Mouse (Mus musculus): ENCODE measurements at regions not wholly inside any gene's neighbourhood (a gene's known extent, or its start where the extent isn't known, plus 50 kb on each side); places are given as distances from the start of the nearest gene placed in this dataset.

DNA sequence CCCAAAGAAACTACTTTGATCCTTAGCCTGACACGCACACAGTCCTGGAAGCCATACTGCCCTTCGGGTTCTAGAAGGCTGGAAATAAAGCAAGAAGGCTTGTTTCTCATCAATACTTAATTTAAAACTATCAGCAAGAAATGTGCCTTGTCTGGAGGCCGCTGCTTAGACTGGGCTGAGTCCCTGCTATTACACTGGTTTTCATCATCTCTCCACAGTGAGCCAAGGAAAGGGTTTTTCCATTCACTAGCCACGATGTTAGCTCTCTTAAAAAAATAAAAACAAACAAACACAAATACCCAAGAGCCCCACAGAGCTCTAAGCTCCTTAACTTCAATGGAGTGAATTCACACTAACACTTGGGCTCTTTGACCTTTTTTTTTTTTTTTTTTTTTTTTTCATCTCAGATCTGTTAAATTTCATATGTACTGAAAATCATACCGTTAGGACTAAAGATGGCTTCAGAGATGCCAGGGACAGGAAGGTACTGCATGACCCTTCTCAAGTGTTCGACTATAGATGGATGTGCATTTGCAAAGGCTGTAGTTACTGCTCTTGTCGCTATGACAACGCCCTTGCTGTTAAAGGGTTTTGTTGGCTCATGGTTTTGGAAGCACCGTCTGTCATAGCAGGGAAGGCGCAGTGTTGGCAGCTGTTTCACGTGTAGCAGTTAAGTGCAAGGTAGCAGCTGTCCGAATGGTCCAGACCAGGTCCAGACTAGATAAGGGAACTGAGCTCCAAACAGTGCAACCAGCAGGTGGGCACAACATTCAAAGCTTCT lies 98.1 kb upstream of the Klf14 start:
- 73% methylated on average over 12 of the region's 12 CpGs for WGBS
- Histone ChIP-seq H3K4me1 (ENCODE audit: control insufficient read depth, insufficient read depth, low read length) (no peaks in the 10 kb centered on the region), H3K4me3 (replicated peaks; ENCODE audit: extremely low read depth, low read depth, low read length) (no peak overlapping the region)
- no peak for TF ChIP-seq CTCF (IDR thresholded peaks at IDR 0.05; ENCODE audit: insufficient read depth, low read length)
- TF ChIP-seq POLR2A (IDR thresholded peaks at IDR 0.05; ENCODE audit: borderline replicate concordance, extremely low read depth, low read depth, low read length): no peak
- no peak for DNase-seq

DNA sequence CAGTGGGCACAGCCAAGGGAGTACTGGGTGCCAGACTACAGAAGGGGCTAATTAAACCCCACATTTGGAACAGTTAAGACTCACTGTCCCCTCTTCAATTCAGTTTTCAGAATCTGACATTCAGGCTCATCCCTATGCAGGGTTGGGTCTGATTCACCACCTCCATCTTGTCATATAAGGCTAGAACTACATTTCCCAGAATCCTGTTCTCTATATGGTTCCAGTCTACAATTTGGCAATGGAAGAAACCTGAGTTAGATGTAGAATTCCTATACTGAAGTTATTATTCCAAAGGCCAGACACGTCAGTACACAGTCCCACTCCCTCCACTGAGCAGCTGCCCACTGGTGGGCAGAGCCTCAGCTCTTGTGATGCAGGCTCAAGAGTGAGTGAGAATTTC lies 99.4 kb upstream of the Klf14 start:
- Histone ChIP-seq H3K4me1 (ENCODE audit: control insufficient read depth, insufficient read depth, low read length) (no peaks in the 10 kb centered on the region), H3K4me3 (replicated peaks; ENCODE audit: extremely low read depth, low read depth, low read length) (no peak overlapping the region)
- DNase-seq: no peak
- no peak for TF ChIP-seq POLR2A (IDR thresholded peaks at IDR 0.05; ENCODE audit: borderline replicate concordance, extremely low read depth, low read depth, low read length)
- no peak for TF ChIP-seq CTCF (IDR thresholded peaks at IDR 0.05; ENCODE audit: insufficient read depth, low read length)
- WGBS: 82% methylated on average over 1 of the region's 1 CpGs

DNA sequence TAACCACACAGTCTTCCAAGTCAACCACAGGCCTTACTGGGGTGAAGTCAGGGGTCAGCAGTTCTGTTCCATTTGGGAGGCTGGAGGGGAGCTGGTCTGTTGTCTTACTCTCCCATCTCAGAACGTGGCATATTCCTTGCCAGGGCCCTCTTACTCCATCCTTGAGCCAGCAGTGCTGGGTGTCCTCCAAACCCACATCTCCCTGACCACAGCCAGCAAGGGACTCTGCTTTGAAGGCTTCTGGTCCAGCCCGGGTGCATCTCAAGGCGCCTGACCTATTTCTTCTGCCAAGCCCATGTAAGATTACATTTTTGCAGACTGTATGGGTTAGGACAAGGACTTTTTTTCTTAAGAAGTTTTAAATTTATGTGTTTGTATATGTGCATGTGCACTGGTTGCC lies 100.1 kb upstream of the Klf14 start:
- TF ChIP-seq POLR2A (IDR thresholded peaks at IDR 0.05; ENCODE audit: borderline replicate concordance, extremely low read depth, low read depth, low read length) (no peak), CTCF (IDR thresholded peaks at IDR 0.05; ENCODE audit: insufficient read depth, low read length) (no peak)
- 68% methylated on average over 3 of the region's 3 CpGs for WGBS
- DNase-seq: no peak
- no peaks in the 10 kb centered on the region for H3K4me1 ChIP-seq (ENCODE audit: control insufficient read depth, insufficient read depth, low read length)
- no peak overlapping the region for H3K4me3 ChIP-seq (replicated peaks; ENCODE audit: extremely low read depth, low read depth, low read length)

DNA sequence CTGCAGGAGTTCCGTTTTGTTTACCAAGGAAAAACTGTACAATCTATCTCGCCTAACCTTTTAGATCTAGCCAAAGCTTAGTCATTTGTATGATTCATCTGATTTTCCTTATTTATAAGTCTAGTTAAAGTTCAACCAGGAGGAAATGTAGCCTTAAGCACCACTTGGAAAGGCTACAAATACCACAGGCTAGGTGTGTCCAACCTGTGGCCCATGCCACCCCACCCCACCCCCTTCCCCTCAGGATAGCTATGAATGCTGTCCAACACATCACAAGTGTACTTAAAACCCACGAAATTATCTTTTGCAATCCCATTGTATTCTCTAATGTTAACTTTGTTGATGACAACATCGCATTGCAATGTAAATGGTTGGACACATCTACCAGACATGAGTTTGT lies 102.9 kb upstream of the Klf14 start:
- TF ChIP-seq CTCF (IDR thresholded peaks at IDR 0.05; ENCODE audit: insufficient read depth, low read length): no peak
- TF ChIP-seq POLR2A (IDR thresholded peaks at IDR 0.05; ENCODE audit: borderline replicate concordance, extremely low read depth, low read depth, low read length): no peak
- WGBS: 72% methylated on average over 4 of the region's 4 CpGs
- DNase-seq: no peak
- H3K4me1 ChIP-seq (ENCODE audit: control insufficient read depth, insufficient read depth, low read length): no peaks in the 10 kb centered on the region
- H3K4me3 ChIP-seq (replicated peaks; ENCODE audit: extremely low read depth, low read depth, low read length): no peak overlapping the region

DNA sequence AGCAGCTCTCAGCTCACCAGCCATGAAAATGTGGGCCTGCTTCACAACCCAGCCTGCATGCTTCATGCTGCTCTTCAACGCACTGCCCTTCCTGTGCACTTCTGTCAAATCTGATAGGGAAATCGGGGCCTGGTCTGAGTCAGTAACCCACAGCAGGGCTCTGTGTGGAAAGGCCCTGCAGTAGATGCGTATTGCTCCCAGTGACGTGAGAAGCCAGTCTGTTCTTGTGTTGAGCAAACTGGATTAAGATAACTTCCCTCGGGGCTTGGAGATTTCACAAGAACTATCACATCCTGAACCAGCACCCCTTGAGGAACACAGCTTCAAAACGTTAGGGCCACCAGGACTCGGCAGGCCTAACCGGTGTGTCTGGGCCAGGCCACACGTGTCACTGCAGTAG lies 106.5 kb upstream of the Klf14 start:
- 64% methylated on average over 9 of the region's 9 CpGs for WGBS
- Histone ChIP-seq H3K4me1 (ENCODE audit: control insufficient read depth, insufficient read depth, low read length) (peaks cover 10% of the 10 kb centered on the region), H3K4me3 (replicated peaks; ENCODE audit: extremely low read depth, low read depth, low read length) (no peak overlapping the region)
- TF ChIP-seq POLR2A (IDR thresholded peaks at IDR 0.05; ENCODE audit: borderline replicate concordance, extremely low read depth, low read depth, low read length) (no peak), CTCF (IDR thresholded peaks at IDR 0.05; ENCODE audit: insufficient read depth, low read length) (no peak)
- no peak for DNase-seq

DNA sequence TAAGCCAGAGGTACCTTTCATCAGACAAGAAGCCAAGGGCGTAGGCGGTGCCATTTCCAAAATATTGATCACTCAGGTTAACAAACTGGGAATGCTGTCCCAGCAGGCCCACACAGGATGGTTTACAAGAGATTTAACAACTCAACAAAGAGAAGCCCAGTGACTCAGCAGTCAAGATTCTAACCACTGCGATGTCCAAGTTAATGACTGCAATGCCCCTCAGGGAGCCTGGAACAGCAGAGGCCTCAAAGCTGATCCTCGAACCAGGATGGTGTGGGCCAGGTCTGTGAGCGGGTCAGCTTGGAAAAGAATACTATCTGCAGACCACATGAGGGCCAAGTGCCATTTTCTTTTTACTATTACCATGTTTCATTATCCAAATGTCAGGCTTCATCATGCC lies 108.0 kb upstream of the Klf14 start:
- no peak for DNase-seq
- WGBS: 94% methylated on average over 5 of the region's 5 CpGs
- TF ChIP-seq POLR2A (IDR thresholded peaks at IDR 0.05; ENCODE audit: borderline replicate concordance, extremely low read depth, low read depth, low read length): no peak
- no peak for TF ChIP-seq CTCF (IDR thresholded peaks at IDR 0.05; ENCODE audit: insufficient read depth, low read length)
- Histone ChIP-seq H3K4me1 (ENCODE audit: control insufficient read depth, insufficient read depth, low read length) (peaks cover 18% of the 10 kb centered on the region), H3K4me3 (replicated peaks; ENCODE audit: extremely low read depth, low read depth, low read length) (no peak overlapping the region)

DNA sequence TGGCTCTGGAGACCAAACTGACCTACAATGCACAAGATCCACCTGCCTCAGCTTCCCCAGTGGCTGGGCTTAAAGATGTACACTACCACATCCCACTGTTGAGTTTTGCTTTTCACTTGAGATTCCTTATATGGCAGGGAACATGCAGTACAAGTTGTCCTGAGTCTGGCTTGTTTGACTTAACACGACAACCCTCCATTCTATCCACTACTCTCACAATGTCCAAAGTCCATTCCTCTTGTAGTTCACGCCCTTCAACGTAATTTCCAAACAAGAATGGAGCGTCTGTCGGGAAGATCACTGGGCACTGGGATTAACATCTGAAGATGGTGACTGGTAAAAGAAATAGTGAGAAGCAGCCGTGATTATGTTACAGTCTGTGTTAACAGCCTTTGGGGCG lies 108.6 kb upstream of the Klf14 start:
- peaks cover 18% of the 10 kb centered on the region for H3K4me1 ChIP-seq (ENCODE audit: control insufficient read depth, insufficient read depth, low read length)
- no peak overlapping the region for H3K4me3 ChIP-seq (replicated peaks; ENCODE audit: extremely low read depth, low read depth, low read length)
- WGBS: 83% methylated on average over 7 of the region's 7 CpGs
- no peak for DNase-seq
- TF ChIP-seq CTCF (IDR thresholded peaks at IDR 0.05; ENCODE audit: insufficient read depth, low read length) (no peak), POLR2A (IDR thresholded peaks at IDR 0.05; ENCODE audit: borderline replicate concordance, extremely low read depth, low read depth, low read length) (no peak)

DNA sequence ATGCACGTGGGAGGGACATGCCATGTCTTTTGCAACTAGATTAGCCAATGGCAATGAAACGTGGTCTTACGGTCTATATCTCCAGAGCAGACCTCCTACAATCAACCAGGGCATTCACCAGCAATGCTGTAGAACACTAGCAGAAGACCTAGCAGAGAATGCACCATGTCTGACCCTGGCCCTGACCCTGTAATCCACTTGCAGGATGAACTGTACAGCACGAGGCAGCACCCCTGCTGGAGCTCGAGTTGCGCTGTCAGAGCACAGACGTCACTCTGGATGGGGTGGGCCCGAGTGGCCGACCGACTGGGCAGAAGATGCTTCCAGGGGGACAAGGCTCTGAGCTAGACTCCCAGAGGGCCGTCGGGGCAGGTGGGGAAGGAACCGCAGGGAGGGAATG lies 110.4 kb upstream of the Klf14 start:
- DNase-seq: peak; percentile 7
- WGBS: 87% methylated on average over 13 of the region's 13 CpGs
- Histone ChIP-seq H3K4me3 (replicated peaks; ENCODE audit: extremely low read depth, low read depth, low read length) (no peak overlapping the region), H3K4me1 (ENCODE audit: control insufficient read depth, insufficient read depth, low read length) (peaks cover 18% of the 10 kb centered on the region)
- TF ChIP-seq CTCF (IDR thresholded peaks at IDR 0.05; ENCODE audit: insufficient read depth, low read length) (no peak), POLR2A (IDR thresholded peaks at IDR 0.05; ENCODE audit: borderline replicate concordance, extremely low read depth, low read depth, low read length) (no peak)

DNA sequence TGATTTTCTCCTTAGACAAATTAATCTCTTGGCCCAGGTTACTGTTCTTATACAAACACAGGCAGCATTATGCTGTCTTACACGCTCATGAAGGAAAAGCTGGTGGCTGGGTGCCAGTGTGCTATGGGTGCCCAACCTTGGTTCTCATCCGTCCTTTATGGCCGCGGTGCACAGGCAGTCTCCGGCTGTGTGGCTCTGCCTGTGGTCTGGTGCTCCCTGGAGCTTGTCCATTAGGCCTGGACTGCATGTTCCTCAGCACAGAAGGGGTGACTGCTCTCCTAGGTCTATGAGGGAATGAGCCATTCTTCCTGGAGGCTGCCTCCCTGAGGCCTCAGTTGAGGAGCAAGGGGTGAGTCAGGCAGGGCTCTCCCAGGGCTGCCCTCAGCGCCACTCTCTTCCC lies 111.7 kb upstream of the Klf14 start:
- DNase-seq: no peak
- TF ChIP-seq POLR2A (IDR thresholded peaks at IDR 0.05; ENCODE audit: borderline replicate concordance, extremely low read depth, low read depth, low read length): no peak
- TF ChIP-seq CTCF (IDR thresholded peaks at IDR 0.05; ENCODE audit: insufficient read depth, low read length): no peak
- no peak overlapping the region for H3K4me3 ChIP-seq (replicated peaks; ENCODE audit: extremely low read depth, low read depth, low read length)
- H3K4me1 ChIP-seq (ENCODE audit: control insufficient read depth, insufficient read depth, low read length): peaks cover 18% of the 10 kb centered on the region
- 48% methylated on average over 6 of the region's 6 CpGs for WGBS

DNA sequence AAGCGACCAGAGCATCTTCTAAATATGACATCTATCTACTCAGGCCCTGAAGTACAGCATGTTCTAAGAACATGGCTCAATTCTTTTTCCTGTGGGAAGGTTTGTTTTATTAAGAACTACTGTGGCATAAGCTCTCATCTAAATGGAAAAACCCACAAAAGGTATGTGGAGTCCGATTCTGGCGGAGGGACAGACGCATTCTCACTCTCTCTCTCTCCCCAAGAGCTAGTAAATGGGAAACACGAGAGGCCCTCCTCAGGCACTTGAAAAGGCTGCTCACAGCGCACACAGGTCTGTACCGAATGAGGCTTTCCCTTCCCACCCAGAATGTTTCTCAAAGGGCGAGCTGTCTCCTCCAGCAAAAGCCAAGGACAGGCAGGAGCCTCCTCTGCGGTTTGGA lies 112.1 kb upstream of the Klf14 start:
- DNase-seq: no peak

More for the DNA sequence above, 112.1 kb upstream of the Klf14 start:
- TF ChIP-seq CTCF (IDR thresholded peaks at IDR 0.05; ENCODE audit: insufficient read depth, low read length) (no peak), POLR2A (IDR thresholded peaks at IDR 0.05; ENCODE audit: borderline replicate concordance, extremely low read depth, low read depth, low read length) (no peak)
- H3K4me3 ChIP-seq (replicated peaks; ENCODE audit: extremely low read depth, low read depth, low read length): no peak overlapping the region
- WGBS: 67% methylated on average over 9 of the region's 9 CpGs
- peaks cover 20% of the 10 kb centered on the region for H3K4me1 ChIP-seq (ENCODE audit: control insufficient read depth, insufficient read depth, low read length)

All from lung, adult 2 months (tissue).